Mouse (Mus musculus): ENCODE results near the gene Ldb1. TPM values are rescaled to one million over a fixed set of nuclear protein-coding genes. Genes with fewer than 3 reads are reported as not detected.

Ldb1 gene
- polyA plus RNA-seq, 1 experiment: 65.5 TPM

DNA sequence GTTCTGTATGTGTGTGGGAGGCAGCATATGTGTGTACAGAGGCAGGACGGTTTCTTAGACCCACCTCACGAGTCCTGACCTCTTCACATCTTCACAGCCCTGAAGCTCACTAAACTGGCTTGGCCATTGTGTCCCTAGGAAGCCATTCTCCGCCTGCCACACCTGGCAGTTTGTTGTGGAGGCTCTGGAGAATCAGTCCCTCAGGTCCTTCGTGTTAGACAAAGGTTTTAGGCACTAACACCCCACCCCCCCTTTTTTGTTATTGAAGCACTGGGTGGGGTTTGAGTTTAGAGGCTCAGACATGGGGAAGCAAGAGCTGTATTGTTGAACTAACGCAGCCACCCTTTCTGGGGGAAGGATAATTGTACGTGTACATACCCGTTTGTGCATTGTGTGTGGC, 28.3 kb upstream of the Ldb1 start:
- Histone ChIP-seq H3K9me3 (ENCODE audit: control insufficient read depth, low read length) (no peaks in the 10 kb centered on the region), H3K27me3 (ENCODE audit: control insufficient read depth) (no peaks in the 10 kb centered on the region), H3K4me1 (ENCODE audit: control insufficient read depth) (peaks cover 64% of the 10 kb centered on the region), H3K36me3 (ENCODE audit: control insufficient read depth) (peaks cover 72% of the 10 kb centered on the region), H3K4me3 (replicated peaks) (no peak overlapping the region)
- TF ChIP-seq TAL1 (IDR thresholded peaks at IDR 0.05; ENCODE audit: low read length) (no peak), GATA1 (IDR thresholded peaks at IDR 0.05; ENCODE audit: low read length) (no peak)

- H3K4me3 ChIP-seq (replicated peaks): no peak overlapping the region
- TF ChIP-seq GATA1 (IDR thresholded peaks at IDR 0.05; ENCODE audit: low read length) (no peak), TAL1 (IDR thresholded peaks at IDR 0.05; ENCODE audit: low read length) (no peak)
- H3K9me3 ChIP-seq (ENCODE audit: control insufficient read depth, low read length): no peaks in the 10 kb centered on the region
- H3K36me3 ChIP-seq (ENCODE audit: control insufficient read depth): peaks cover 98% of the 10 kb centered on the region
- no peaks in the 10 kb centered on the region for H3K27me3 ChIP-seq (ENCODE audit: control insufficient read depth)
- peaks cover 24% of the 10 kb centered on the region for H3K4me1 ChIP-seq (ENCODE audit: control insufficient read depth)
Measured at GRCm38 (mm10) chr19:46068054-46068453, 23.0 kb upstream of the Ldb1 start.

DNA sequence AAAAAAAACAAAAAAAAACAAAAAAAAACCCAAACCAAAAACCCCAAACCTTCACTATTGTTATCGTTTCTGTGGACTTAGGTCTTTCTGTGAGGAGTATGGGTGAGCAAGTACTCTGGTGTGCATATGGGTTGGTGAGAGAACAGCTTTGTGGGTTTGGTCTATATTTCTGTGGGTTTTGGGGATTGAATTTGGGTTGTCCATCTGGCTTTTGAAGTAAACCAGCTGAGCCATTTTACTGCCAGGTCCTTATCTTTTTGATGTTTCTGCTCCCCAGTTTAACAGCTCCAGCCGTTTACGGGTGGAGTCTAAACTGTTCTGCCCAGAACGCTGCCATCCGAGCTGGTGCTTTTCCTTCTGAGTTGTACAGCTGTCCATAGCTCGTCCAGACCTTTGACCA, 15.8 kb upstream of the Ldb1 start:
- H3K4me1 ChIP-seq (ENCODE audit: control insufficient read depth): peaks cover 73% of the 10 kb centered on the region
- H3K4me3 ChIP-seq (replicated peaks): peak overlapping the region; percentile 55
- no peaks in the 10 kb centered on the region for H3K27me3 ChIP-seq (ENCODE audit: control insufficient read depth)
- TF ChIP-seq TAL1 (IDR thresholded peaks at IDR 0.05; ENCODE audit: low read length) (no peak), GATA1 (IDR thresholded peaks at IDR 0.05; ENCODE audit: low read length) (no peak)
- H3K9me3 ChIP-seq (ENCODE audit: control insufficient read depth, low read length): peaks cover 4% of the 10 kb centered on the region
- peaks cover 67% of the 10 kb centered on the region for H3K36me3 ChIP-seq (ENCODE audit: control insufficient read depth)

DNA sequence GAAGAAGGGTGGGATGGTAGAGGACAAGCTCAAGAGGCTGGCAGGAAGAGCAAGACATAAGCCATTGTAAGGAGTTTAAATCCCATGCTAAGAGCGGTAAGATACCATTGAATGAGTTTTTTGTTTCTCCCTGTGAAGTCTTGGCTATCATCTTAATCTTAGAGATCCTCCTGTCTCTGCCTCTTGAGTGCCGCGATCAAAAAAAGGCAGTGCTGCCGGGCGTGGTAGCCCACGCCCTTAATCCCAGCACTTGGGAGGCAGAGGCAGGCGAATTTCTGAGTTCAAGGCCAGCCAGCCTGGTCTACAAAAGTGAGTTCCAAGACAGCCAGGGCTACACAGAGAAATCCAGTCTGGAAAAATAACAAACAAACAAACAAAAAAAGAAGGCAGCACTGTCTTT, 13.5 kb upstream of the Ldb1 start:
- Histone ChIP-seq H3K4me3 (replicated peaks) (peak overlapping the region; percentile 98), H3K4me1 (ENCODE audit: control insufficient read depth) (peaks cover 74% of the 10 kb centered on the region)
- no peak for TF ChIP-seq GATA1 (IDR thresholded peaks at IDR 0.05; ENCODE audit: low read length)
- no peak for TF ChIP-seq TAL1 (IDR thresholded peaks at IDR 0.05; ENCODE audit: low read length)

GRCm38 (mm10) chr19:46056947-46057607, 12.1 kb upstream of the Ldb1 start:
- Histone ChIP-seq H3K36me3 (ENCODE audit: control insufficient read depth) (peaks cover 30% of the 10 kb centered on the region), H3K27me3 (ENCODE audit: control insufficient read depth) (no peaks in the 10 kb centered on the region), H3K9me3 (ENCODE audit: control insufficient read depth, low read length) (peaks cover 4% of the 10 kb centered on the region), H3K4me1 (ENCODE audit: control insufficient read depth) (peaks cover 66% of the 10 kb centered on the region), H3K4me3 (replicated peaks) (peak overlapping the region; percentile 98)
- TF ChIP-seq GATA1 (IDR thresholded peaks at IDR 0.05; ENCODE audit: low read length): no peak
- no peak for TF ChIP-seq TAL1 (IDR thresholded peaks at IDR 0.05; ENCODE audit: low read length)

More for the DNA sequence above, 13.5 kb upstream of the Ldb1 start:
- Histone ChIP-seq H3K27me3 (ENCODE audit: control insufficient read depth) (no peaks in the 10 kb centered on the region), H3K9me3 (ENCODE audit: control insufficient read depth, low read length) (peaks cover 4% of the 10 kb centered on the region), H3K36me3 (ENCODE audit: control insufficient read depth) (peaks cover 44% of the 10 kb centered on the region)

GRCm38 (mm10) chr19:46056388-46056946, 11.5 kb upstream of the Ldb1 start:
- H3K4me1 ChIP-seq (ENCODE audit: control insufficient read depth): peaks cover 60% of the 10 kb centered on the region
- no peaks in the 10 kb centered on the region for H3K27me3 ChIP-seq (ENCODE audit: control insufficient read depth)
- peaks cover 24% of the 10 kb centered on the region for H3K36me3 ChIP-seq (ENCODE audit: control insufficient read depth)
- peak overlapping the region; percentile 98 for H3K4me3 ChIP-seq (replicated peaks)
- H3K9me3 ChIP-seq (ENCODE audit: control insufficient read depth, low read length): peaks cover 4% of the 10 kb centered on the region
- TF ChIP-seq TAL1 (IDR thresholded peaks at IDR 0.05; ENCODE audit: low read length) (no peak), GATA1 (IDR thresholded peaks at IDR 0.05; ENCODE audit: low read length) (peak; percentile 86)

DNA sequence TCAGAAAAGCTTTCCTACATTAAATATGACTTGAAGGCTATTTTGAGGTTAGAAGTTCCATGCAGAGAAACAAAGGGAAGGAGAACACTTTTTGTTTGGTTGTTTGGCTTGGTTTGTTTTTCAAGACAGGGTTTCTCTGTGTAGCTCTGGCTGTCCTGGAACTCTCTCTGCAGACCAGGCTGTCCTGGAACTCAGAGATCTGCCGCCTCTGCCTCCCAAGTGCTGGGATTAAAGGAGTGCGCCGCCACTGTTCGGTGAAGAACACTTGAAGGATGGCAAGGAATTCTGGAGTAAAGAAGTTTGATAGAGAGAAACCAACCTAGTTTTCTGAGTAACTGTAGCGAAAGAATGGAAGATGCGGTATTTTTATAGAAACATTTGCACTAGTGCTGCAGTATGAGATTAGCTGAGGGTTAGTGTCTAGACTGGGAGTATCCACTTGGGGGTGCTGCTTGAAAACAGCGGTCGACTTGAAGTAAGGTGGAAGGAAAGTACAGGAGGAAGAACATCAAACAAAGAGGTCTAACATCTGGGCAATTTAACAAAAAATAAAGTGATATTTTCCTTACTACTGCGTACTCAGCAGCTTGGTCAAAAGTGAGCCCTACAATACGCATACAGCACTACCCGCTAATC, 10.9 kb upstream of the Ldb1 start:
- Histone ChIP-seq H3K4me3 (replicated peaks) (peak overlapping the region; percentile 98), H3K9me3 (ENCODE audit: control insufficient read depth, low read length) (peaks cover 4% of the 10 kb centered on the region), H3K27me3 (ENCODE audit: control insufficient read depth) (no peaks in the 10 kb centered on the region), H3K4me1 (ENCODE audit: control insufficient read depth) (peaks cover 54% of the 10 kb centered on the region), H3K36me3 (ENCODE audit: control insufficient read depth) (peaks cover 18% of the 10 kb centered on the region)
- TF ChIP-seq GATA1 (IDR thresholded peaks at IDR 0.05; ENCODE audit: low read length) (no peak), TAL1 (IDR thresholded peaks at IDR 0.05; ENCODE audit: low read length) (no peak)

- Histone ChIP-seq H3K36me3 (ENCODE audit: control insufficient read depth) (no peaks in the 10 kb centered on the region), H3K4me3 (replicated peaks) (no peak overlapping the region), H3K4me1 (ENCODE audit: control insufficient read depth) (peaks cover 27% of the 10 kb centered on the region), H3K9me3 (ENCODE audit: control insufficient read depth, low read length) (no peaks in the 10 kb centered on the region), H3K27me3 (ENCODE audit: control insufficient read depth) (peaks cover 32% of the 10 kb centered on the region)
- TF ChIP-seq TAL1 (IDR thresholded peaks at IDR 0.05; ENCODE audit: low read length) (no peak), GATA1 (IDR thresholded peaks at IDR 0.05; ENCODE audit: low read length) (no peak)
Measured at GRCm38 (mm10) chr19:46050462-46050861, 5.4 kb upstream of the Ldb1 start.

GRCm38 (mm10) chr19:46049129-46049528, 4.1 kb upstream of the Ldb1 start:
- peaks cover 38% of the 10 kb centered on the region for H3K4me1 ChIP-seq (ENCODE audit: control insufficient read depth)
- no peaks in the 10 kb centered on the region for H3K36me3 ChIP-seq (ENCODE audit: control insufficient read depth)
- H3K27me3 ChIP-seq (ENCODE audit: control insufficient read depth): peaks cover 41% of the 10 kb centered on the region
- no peaks in the 10 kb centered on the region for H3K9me3 ChIP-seq (ENCODE audit: control insufficient read depth, low read length)
- H3K4me3 ChIP-seq (replicated peaks): no peak overlapping the region
- TF ChIP-seq GATA1 (IDR thresholded peaks at IDR 0.05; ENCODE audit: low read length) (no peak), TAL1 (IDR thresholded peaks at IDR 0.05; ENCODE audit: low read length) (no peak)

Data from erythroblast, embryonic 14.5 days (primary cell).